Mouse (Mus musculus): ENCODE results near the gene Msi2. TPM values are rescaled to one million over a fixed set of nuclear protein-coding genes. Genes with fewer than 3 reads are reported as not detected.

Gene Msi2
- total RNA-seq, 2 experiments from 2014 or later: 192 TPM

DNA sequence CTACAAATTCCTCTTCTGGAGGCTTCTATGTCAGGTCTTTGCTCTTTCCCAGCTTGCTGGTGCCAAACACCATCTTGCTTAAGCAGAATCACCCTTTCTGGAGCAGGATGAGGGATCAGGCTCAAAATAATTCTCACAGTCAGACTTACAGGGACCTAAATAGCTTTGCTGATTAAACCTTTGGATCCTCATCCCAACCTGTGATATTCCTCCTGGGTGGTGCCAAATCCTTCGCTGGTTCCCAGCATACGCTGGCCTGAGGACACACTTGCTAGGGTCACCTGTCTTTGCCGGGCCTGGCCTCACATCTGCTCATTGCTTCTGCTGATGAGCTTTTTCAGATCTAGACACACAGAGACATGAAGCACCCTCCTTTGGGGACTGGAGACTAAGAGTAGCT is 279.7 kb downstream of the Msi2 start:
- intact Hi-C loops (cut with DNase I): no loop called here
- no peak for DNase-seq

- intact Hi-C loops (cut with DNase I): no loop called here
- DNase-seq: no peak
Observed at GRCm38 (mm10) chr11:88436596-88436995, 281.7 kb downstream of the Msi2 start.

DNA sequence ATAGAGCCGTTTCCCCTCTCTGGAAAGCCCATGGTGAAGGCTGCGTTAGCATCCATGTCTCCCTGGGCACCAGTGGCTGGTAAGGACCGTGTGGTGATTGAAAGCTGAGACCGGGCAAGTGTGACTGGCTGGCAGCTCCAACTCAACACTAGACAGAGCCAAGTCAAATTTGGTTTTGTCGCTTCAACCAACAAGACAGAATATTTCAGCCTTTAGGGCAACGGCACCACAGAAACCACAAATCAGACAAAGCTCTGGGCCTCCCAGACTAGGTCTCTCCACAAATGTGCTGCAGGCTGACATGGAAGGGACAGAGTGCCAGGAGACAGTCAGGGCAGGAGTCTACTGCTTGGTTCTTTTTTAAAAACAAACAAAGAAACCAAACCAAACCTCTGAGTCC is 282.8 kb downstream of the Msi2 start:
- DNase-seq: no peak
- intact Hi-C loops (cut with DNase I): no loop called here

DNA sequence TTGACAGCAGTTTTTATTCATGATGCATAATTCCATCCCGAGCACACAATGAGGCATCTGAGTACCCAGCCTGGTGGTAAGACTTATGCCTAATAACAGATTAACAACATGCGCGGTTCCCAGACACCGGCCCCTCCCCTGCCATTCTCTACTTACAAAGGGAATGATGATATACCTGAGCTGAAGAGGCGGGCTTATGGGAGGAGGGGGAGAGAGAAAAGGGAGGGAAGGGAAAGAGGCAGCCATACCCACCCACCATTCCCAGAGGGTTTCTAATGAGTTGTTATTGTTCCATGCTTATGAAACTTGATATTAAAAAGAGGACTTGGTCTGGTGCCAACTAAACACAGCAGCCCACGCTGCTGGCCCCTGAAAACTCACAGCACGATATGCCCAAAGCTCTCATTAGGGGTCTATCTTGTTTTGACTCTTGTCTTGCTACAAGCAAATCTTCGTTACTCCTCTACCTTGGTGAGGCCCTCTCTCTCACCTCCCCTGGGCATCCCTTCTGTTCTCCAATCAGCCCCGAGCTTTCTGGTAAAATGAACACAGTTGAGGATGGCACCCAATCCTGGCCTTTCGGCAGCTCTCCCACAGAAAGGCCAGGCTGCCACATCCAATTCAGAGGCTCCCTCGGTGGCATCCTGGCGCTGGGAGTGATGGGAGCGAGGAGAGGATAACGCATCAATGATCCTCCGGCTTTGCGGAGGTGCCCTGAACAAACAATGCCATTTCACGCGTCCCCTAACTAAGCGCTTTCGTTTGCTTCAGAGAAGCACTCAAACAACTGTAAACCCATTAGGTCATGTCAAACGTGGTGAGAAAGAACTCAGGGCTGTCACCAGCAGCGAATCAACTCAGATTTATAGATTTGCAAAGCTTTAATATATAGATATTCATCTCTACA is 286.7 kb downstream of the Msi2 start:
- intact Hi-C loops (cut with DNase I): no loop called here
- DNase-seq: no peak

DNA sequence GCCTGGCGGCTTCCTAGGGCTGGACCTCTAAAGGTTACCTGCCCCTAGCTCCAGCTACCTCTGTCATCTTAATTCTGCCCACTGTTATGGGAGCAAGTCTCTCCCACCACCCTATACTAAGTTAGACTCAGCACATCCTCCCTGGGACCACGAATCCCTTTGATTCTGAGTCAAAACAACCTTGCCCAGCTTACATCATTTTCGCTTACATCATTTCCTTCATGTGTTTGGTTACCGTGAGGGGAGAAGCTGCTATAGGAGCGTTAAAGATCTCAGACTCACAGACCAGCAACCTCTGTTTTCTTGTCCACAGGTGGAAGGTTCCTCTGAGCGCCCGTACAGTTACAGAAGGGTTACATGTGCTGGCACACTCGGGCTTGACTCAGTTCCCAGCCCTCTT is 288.0 kb downstream of the Msi2 start:
- no peak for DNase-seq
- intact Hi-C loops (cut with DNase I): no loop called here

GRCm38 (mm10) chr11:88429680-88430079 is 288.6 kb downstream of the Msi2 start:
- no peak for DNase-seq
- intact Hi-C loops (cut with DNase I): no loop called here

DNA sequence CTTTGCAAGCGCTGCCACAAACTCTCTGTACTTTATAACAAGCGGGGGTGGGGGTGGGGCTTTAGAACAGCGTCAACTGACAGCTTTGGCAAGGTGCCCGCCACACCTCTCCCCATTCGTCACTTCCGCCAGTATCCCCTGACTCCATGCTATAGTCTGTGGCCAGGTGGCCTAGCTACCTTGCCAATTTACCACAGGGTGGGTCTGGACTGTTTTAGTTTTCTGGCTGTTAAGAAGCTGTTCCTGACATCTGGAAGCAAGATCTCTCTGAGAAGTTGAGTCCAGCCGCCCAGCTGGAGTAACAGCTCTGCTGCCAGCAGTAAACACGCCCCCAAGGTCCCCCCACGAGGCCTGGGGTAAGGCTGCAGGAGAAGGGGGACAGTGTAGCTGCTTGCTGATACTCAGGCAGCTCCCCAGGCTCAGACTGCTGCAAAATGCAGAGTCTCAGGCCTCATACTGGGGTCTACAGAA is 292.6 kb downstream of the Msi2 start:
- intact Hi-C loops (cut with DNase I): no loop called here
- peak; percentile 50 to 53 for DNase-seq

DNA sequence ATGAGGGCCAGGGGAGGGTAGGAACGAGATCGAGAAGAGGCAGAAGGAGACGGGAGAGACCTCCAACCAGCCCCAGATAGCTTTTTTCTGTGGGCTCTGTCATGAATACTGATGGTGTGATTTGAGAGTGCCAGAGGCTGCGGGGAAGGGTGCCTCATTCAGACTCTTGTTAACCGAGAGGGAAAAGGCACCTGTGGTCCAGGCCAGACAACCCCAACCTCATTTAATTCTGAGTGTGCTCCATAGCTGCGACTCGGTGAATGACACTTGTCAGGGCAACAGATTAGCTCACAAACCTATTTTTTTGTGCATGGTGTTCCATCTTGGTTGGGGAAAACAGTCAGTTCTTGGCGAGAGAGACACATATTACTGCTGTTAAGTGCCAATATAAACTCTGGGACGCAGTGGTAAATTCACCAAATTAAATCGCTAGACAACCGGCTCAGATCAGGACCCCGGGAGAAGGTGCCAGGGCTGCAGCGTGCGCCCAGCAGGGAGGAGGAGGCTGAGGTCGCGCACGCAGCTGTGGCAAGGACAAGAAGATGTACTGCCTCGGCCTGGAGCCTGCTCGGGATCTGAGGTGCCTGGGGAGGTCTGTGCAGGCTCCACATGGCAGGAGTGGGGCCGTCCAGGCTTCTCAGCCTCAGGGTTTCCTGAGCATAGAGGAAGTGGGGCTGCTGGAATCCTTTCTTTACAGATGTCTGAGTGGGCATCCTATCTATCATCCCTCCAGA is 294.1 kb downstream of the Msi2 start:
- intact Hi-C loops (cut with DNase I): no loop called here
- no peak for DNase-seq

DNA sequence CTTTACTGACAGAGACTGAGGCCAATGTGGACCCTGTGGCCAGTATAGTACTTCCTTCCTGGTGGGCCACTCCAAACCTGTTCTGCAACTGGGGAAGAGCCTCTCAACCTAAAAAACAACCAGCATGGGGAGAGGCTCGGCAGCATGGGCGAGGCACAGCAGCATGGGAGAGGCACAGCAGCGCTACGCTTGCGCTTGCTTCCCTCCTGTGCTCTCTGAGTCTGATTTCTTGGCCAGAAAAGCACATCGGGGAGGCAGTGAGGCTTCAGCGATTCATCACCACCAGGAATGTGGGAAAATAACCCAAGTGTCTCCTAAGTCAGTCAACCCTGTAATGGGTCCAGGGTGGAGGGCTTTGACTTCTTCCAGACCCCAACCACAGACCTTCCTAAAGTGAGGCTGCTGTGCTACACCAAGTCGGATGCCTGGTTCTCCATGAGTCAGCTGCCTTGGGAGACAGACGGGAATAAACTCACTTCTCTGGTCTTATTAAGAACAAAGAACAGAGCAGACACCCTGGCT is 297.2 kb downstream of the Msi2 start:
- no peak for DNase-seq
- intact Hi-C loops (cut with DNase I): no loop called here

- intact Hi-C loops (cut with DNase I): no loop called here
- DNase-seq: no peak
Observed at GRCm38 (mm10) chr11:88419657-88420366, 298.5 kb downstream of the Msi2 start.

- no peak for DNase-seq
- intact Hi-C loops (cut with DNase I): no loop called here
Observed at GRCm38 (mm10) chr11:88419064-88419463, 299.2 kb downstream of the Msi2 start.

- no peak for DNase-seq
- intact Hi-C loops (cut with DNase I): loop anchor here (5.0 kb wide), 1 partner anchor 313 kb away; no protein-coding TSS in a partner anchor
Observed at GRCm38 (mm10) chr11:88414157-88414870, 304.0 kb downstream of the Msi2 start.

- peak; percentile 52 to 72 for DNase-seq
- intact Hi-C loops (cut with DNase I): loop anchor here (1.0 to 5.0 kb wide), 5 partner anchors 62 to 315 kb away; no protein-coding TSS in a partner anchor
Observed at GRCm38 (mm10) chr11:88412423-88413094, 305.8 kb downstream of the Msi2 start.

DNA sequence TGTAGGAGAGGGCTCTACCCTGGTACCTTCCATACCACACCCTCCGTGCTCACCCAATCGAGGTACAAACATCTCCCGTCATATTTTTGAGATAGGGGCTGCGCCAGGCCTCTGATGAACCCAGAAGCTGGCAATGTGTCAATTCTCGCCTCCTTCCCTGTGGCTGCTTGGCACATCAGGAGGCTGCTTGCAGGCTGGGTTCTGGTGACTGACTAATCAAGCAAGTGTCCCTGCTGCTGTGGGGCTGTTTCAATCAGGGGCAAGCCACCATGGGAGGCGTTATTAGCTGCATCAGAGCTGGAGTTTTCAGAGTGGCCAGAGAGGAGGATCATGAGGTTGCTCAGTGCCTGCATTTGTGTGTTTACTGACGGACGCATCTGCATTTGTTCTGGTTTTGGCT is 310.0 kb downstream of the Msi2 start:
- intact Hi-C loops (cut with DNase I): loop anchor here (5.0 kb wide), 1 partner anchor 414 kb away; no protein-coding TSS in a partner anchor
- DNase-seq: no peak

- intact Hi-C loops (cut with DNase I): loop anchor here (5.0 kb wide), 1 partner anchor 416 kb away; no protein-coding TSS in a partner anchor
- no peak for DNase-seq
Observed at GRCm38 (mm10) chr11:88406408-88406915, 311.9 kb downstream of the Msi2 start.

GRCm38 (mm10) chr11:88404816-88405613 is 313.3 kb downstream of the Msi2 start:
- DNase-seq: peak; percentile 53 to 66
- intact Hi-C loops (cut with DNase I): loop anchor here (5.0 kb wide), 1 partner anchor 417 kb away; no protein-coding TSS in a partner anchor

GRCm38 (mm10) chr11:88404247-88404677 is 314.1 kb downstream of the Msi2 start:
- no peak for DNase-seq
- intact Hi-C loops (cut with DNase I): no loop called here

GRCm38 (mm10) chr11:88402290-88402689 is 316.0 kb downstream of the Msi2 start:
- DNase-seq: no peak
- intact Hi-C loops (cut with DNase I): no loop called here
